Mouse (Mus musculus): ENCODE measurements around the gene Katnb1.

Gene Katnb1

DNA sequence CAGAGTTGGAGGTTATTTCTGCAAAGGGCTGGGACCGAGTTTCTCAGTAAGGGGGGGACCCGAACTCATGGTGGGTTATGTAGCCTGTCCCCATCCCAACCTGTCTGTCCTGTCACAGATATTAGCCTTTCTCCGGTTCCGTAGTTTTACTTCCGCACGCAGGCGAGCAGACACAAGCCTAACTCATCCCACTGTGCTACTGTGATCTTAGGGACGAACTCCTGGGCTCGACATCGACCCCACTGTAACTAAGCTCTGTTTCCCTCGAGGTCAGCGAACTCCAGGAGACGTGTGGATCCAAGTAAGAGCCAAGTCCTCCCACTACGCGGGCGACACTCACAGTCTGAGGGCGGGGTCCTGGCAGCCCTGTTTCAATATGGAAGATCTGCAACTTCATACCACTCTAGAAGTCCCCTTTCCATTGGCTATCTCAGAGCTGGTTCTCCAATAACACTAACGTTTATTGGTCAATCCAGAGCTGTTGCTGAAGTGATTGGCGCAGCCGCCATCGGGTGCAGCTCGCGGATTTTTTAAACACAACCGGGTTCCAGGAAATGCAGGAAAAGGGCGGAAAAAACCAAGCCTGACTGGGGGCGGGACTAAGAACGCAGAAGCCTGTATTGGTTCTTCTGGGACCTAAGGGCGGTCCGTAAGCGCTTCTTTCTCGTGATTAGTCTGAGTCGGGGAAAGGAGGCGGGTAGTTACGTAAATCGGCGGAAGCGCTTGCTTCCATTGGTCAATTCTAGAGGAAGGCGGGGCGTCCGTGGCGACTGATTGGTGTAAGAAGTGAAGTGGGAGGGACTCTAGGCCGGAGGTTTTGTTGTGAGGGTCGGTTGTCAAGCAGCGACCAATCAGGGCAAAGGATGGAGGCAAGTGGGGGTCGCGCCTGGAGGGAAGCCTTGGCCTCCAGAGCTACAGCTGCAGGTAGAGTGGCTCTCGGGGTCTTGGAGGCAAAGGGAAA, at the start of gene Katnb1:
Gene Katnb1 (plus strand): TSS at position 806 of the 961 bp plus-strand sequence.
- in situ Hi-C loops (cut with MboI, MseI) = no loop called here

GRCm38 (mm10) chr8:95037106-95037925, 43.7 kb upstream of the Katnb1 start:
- in situ Hi-C loops (cut with MboI, MseI) = no loop called here

- in situ Hi-C loops (cut with MboI, MseI) = no loop called here
Observed at GRCm38 (mm10) chr8:95041883-95042784, 38.9 kb upstream of the Katnb1 start.

- in situ Hi-C loops (cut with MboI, MseI) = no loop called here
Observed at GRCm38 (mm10) chr8:95044811-95045210, 36.2 kb upstream of the Katnb1 start.

DNA sequence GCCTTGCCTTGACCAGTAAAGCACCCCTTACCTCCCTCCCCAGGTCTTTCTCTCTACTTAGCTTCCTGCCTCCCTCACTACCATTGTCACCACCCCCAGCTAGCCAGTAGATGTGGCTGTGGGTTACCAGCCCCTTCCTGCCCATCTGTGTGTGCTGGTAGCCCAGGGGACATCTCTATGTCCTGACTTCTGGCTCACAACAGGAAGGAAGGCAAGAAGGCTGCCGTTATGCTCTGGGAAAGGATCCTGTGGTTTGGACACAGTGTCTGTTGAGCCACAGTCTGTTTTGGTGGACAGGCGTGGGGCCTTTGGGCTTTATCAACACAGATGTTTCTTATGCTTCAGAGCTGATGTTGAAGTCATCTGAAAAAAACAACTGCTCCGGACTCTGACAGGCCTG, 34.0 kb upstream of the Katnb1 start:
- in situ Hi-C loops (cut with MboI, MseI) = no loop called here

DNA sequence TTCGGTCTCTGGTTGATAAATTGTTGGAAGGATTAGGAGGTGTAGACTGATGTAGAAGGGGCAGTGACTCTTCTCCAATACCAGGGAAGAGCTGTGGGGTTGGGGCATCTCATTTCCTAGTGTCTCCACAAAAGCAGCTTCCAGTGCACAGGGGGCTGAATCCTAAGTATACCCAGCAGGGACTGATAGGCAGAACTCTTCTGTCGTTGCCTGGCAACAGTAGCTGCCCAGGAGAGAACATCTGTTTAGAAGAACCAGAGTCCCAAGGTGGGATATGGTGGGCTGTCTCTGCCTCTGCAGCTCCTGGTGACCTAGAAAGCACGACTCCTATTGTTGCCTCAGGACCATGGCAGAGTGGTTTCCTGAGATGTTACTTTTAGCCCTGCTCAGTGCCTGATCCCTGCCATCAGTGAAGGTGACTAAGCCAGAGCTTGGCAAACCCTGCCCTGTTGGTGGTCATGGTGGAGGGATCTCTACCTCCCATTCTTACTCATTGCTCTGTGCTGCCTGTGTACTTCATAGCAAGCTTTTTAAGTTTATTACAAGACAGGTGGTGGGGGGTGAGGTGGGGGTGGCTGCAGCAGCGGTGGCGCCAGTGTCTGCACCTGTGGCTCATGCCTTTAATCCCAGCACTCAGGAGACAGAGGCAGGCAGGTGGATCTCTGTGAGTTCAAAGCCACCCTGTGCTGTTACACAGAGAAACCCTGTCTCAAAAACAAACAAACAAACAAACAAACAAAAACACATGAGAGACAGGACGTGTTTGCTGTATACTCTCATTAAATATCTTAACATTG, 32.9 kb upstream of the Katnb1 start:
- in situ Hi-C loops (cut with MboI, MseI) = no loop called here

DNA sequence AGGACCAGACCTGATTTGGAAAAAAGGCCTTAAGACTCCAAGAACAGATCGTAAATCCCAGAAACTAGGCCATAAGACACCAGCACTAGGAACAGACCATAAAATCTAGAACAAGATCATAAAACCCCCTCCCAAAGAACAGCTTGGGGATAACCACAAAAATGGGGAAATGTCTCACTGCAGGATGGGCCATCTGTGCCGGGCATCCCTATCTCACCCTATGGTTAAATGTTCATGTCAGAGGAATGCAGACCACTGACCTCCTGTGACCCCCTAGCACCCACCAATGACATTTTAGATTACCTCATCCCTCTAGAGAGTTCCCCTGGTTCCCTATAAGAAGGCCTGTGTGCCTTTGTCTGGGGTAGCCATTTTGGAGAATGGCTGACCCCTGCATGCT, 31.4 kb upstream of the Katnb1 start:
- in situ Hi-C loops (cut with MboI, MseI) = no loop called here

GRCm38 (mm10) chr8:95054438-95054837, 26.5 kb upstream of the Katnb1 start:
- in situ Hi-C loops (cut with MboI, MseI) = no loop called here

DNA sequence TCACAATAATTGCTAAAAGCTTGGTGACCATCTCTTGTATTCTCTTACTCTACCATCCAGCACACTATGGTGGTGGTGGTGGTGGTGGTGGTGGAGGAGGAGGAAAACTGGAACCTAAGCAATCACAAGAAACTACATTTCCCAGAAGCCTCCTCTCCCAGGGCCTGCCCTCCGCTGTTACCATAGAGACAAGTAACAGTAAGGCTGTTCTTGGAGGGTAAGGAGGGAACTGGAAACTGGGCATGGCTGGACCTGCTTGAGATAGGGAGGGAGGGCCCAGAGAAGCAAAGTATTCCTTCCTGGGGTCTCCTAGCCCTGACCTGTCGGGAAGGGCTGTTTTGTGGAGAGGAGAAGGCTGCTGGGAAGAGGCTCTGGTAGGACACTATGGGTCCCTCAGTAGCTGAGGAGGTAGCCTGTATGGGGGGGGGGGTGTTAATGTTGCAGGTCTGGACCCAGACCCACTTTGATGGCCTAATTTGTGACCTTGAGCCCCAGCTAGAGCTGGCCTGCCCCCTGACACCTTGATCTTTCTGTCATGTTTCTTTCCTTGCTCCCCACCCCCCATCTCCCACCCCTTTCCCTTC, 26.0 kb upstream of the Katnb1 start, which contains the start of gene Drc7:
Gene Drc7 (plus strand): TSS at position 177 of the 584 bp plus-strand sequence.
- in situ Hi-C loops (cut with MboI, MseI) = no loop called here

GRCm38 (mm10) chr8:95056414-95056813, 24.6 kb upstream of the Katnb1 start:
- in situ Hi-C loops (cut with MboI, MseI) = no loop called here

DNA sequence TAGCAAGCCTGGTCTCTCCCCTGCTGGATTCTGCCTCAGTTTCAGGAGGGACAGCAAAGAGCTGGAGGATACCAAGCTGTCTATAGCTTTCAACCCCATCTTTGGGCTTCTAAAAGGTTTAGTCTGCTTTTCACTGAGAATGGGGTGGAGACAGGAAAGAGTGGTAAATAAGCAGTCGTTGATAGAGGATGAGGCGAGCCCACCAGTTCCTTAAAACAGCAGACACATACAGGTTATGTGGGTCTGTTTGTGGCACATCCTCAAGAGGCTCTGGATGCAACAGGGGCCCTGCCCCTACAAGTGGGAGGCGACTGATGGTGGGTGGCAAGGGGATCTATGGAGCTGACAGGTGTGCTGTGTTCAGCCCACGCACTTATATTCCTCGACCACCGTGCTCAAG, 22.3 kb upstream of the Katnb1 start:
- in situ Hi-C loops (cut with MboI, MseI) = no loop called here

DNA sequence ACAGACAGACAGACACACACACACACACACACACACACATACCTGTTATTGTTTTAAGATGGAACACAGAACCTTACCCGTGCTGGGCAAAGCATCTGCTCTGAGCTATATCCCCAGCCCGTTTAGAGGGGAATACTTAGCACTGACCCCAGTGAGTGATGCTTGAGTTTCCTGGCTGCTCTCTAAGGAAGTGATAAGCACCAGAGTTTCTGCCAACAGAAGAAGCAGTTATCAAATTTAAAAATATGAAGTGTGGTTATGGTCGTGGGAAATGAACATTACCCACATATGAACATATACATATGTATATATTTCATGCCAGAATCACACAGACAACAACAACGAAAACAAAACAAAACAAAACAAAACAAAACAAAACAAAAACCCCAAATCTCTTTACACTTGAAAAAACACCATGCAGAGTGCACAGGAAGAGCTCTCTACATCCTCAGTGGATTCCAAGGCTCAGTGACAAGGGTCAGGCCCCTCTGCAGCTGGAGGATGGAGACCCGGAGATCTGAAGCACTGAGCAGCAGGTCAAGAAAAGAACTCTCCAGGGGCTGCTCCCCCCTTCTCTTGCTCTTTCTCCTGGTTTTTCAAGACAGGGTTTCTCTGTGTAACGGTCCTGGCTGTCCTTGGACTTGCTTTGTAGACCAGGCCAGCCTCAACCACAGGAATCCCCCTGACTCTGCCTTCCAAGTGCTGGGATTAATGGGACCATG, 21.0 kb upstream of the Katnb1 start:
- in situ Hi-C loops (cut with MboI, MseI) = no loop called here

DNA sequence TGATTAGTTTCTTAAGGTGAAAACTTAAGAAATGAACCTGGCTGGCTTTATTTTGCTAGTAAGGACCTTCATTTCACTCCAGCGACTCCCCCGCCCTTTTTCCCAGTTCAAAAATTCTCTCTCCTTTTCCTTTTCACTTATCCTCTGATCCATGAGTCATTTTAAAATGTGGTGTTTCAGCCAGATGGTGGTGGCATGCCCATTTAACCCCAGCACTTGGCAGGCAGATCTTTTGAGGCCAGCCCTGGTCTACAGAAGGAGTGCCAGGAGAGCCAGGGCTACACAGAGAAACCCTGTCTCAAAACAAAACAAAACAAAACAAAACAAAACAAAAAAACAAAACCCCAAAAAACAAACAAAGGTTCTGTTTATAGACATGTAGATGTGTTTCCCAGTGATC, 16.5 kb upstream of the Katnb1 start:
- in situ Hi-C loops (cut with MboI, MseI) = no loop called here

DNA sequence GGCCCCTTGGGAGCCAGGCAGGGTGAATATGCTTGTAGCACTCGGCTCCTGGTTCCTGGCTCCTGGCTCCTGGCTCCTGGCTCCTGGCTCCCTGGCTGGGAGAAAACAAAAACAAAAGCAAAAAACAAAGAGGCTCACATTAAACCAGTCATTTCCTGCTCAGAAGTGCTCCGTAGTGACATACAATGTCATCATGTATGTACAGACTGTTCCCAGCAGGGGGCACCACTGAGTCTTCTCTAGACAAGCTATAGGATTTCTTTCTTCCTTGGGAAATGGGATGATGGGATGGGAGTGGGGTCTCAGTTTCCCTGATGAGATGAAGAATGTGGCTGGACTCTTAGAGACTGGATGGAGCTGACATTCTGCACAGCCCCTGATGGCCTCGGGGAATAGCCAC, 13.4 kb upstream of the Katnb1 start:
- in situ Hi-C loops (cut with MboI, MseI) = no loop called here

GRCm38 (mm10) chr8:95075504-95075903, 5.5 kb upstream of the Katnb1 start:
- in situ Hi-C loops (cut with MboI, MseI) = no loop called here

GRCm38 (mm10) chr8:95076151-95076550, 4.8 kb upstream of the Katnb1 start:
- in situ Hi-C loops (cut with MboI, MseI) = no loop called here

GRCm38 (mm10) chr8:95078055-95078454, 2.9 kb upstream of the Katnb1 start:
- in situ Hi-C loops (cut with MboI, MseI) = no loop called here

DNA sequence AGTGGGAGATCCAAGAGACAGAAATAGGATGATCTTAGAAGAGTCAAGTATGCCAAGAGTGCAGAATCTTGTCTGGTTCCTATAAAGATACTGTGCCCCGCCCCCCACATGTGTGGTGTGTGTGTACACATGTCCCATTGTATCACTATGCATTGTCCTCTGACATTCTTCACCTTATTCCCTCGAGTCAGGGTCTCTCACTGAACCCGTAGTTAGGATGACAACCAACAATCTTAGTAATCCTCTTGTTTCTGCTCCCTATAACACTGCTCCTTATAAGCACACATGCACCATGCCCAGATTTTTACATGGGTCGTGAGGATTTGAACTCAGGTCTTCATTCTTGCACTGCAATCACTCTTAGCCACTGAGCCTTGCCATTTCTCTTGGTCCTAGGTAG, 1.7 kb upstream of the Katnb1 start:
- in situ Hi-C loops (cut with MboI, MseI) = no loop called here

DNA sequence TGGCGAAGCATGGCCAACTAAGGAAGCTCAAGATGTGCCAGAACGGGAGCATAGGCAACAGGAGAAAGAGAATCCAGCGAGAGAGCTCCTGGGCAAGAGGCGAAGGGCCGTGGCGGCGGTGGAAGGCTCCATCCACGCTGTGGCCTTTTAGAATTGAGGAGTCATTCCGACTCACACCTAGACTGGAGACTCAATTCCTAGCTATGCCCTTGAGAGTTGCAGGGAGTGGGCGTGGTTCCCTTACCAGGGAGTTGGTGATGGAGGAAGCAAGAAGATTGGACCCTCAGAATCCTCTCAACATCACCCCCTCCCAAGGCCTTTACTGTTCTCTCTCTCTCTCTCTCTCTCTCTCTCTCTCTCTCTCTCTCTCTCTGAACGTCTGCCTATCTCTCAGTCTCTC, 664 bp downstream of the Katnb1 start:
- in situ Hi-C loops (cut with MboI, MseI) = no loop called here

DNA sequence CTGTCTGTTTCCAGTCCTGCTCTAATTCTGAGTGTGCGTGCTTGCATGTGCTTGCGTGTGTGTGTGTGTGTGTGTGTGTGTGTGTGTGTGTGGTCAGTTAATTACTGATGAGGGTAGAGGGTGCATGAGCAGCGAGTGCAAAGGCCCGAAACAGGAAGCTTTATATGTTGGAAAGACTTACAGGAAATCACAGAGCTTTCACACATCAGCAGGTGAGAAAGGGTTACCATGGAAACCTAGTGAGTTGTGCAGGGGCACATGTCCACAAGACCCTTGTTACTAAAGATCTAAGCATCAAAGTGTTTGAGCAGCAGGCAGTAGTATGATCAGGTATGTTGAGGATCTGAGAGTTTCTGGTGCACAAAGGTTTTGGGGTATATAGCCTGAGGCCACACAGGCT, 3.3 kb downstream of the Katnb1 start:
- in situ Hi-C loops (cut with MboI, MseI) = no loop called here
